Mouse (Mus musculus) CH12.LX (cell line): ENCODE measurements around the gene Ogfod3.

ENCODE experiments used
- CTCF ChIP-seq, 2 experiments: IDR thresholded peaks in 1 of 2; conservative IDR thresholded peaks in 1 of 2; 2 replicates each; pipeline ENCODE4 v1.5.1; 2011 to 2012; ENCODE audit warnings: low read depth in 2 of 2, low read length in 2 of 2, improper control_type of control experiment in 1 of 2, inconsistent platforms in 1 of 2, mild to moderate bottlenecking in 1 of 2, moderate library complexity in 1 of 2
- EP300 ChIP-seq: IDR thresholded peaks from 2 replicates; pipeline ENCODE4 v1.6.1; 2011; ENCODE audit warnings: low read length, improper control_type of control experiment
- KAT2A ChIP-seq: IDR thresholded peaks from 2 replicates; pipeline ENCODE4 v1.6.1; 2012; ENCODE audit warnings: low read length, improper control_type of control experiment, inconsistent platforms; ENCODE audit not compliant: insufficient replicate concordance
- MAX ChIP-seq: IDR thresholded peaks from 2 replicates; pipeline ENCODE4 v1.6.1; 2011; ENCODE audit warnings: low read length, improper control_type of control experiment
- MAZ ChIP-seq: IDR thresholded peaks from 2 replicates; pipeline ENCODE4 v1.6.1; 2012; ENCODE audit warnings: low read depth, mild to moderate bottlenecking, inconsistent platforms, low read length, improper control_type of control experiment, moderate library complexity
- NRF1 ChIP-seq: IDR thresholded peaks from 2 replicates; pipeline ENCODE4 v1.6.1; 2014; ENCODE audit warnings: low read depth, mild to moderate bottlenecking, inconsistent platforms, low read length, improper control_type of control experiment, moderate library complexity
- POLR2A ChIP-seq: IDR thresholded peaks from 2 replicates; pipeline ENCODE4 v1.6.1; 2011; ENCODE audit warnings: low read depth, mild to moderate bottlenecking, improper control_type of control experiment, low read length
- RCOR1 ChIP-seq: conservative IDR thresholded peaks from 2 replicates; pipeline ENCODE4 v1.6.1; 2012; ENCODE audit warnings: low read depth, mild to moderate bottlenecking, inconsistent platforms, low read length, improper control_type of control experiment
- USF1 ChIP-seq: IDR thresholded peaks from 2 replicates; pipeline ENCODE4 v1.6.1; 2014; ENCODE audit warnings: low read depth, mild to moderate bottlenecking, inconsistent platforms, low read length, improper control_type of control experiment

DNA sequence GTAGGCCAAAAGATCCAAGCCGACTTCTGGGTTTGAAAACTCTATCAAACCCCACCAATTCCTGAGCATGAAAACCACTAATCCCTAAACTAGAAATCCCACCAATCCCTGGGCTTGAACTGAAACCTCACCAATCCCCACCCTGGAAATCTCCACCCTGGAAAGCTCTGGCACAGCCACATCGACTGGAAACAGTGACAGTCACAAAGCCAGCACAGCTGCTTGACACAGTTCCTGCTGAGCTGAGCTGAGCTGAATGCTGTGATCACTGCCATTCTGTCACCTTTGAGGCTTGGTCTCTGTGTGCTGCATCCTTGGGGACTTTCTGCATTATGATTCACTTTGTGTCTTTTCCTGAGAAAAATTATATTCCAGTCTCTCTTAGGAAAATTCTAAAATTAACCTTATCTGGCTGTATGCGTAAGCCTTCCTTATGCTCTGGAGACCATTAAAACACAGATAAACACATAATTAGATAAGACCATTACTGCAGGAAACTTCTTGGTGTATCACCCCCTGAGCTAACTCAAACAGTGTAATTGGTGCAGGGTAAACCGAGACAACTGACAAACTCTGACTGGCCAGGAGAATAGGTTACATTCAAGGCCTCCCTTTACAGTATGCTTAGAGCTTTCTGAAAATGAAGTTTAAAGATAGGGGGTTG is 27.2 kb upstream of the Ogfod3 start:
- TF ChIP-seq POLR2A (no peak), RCOR1 (no peak), CTCF (conservative IDR thresholded peaks at IDR 0.05 in 1 of 2, IDR thresholded peaks at IDR 0.05 in 1 of 2; ENCODE audit: low read depth in 2 of 2, low read length in 2 of 2) (no peak), MAX (no peak), NRF1 (no peak), USF1 (no peak), EP300 (no peak), KAT2A (no peak), MAZ (no peak)
